Mouse (Mus musculus): ENCODE measurements around the gene Crisp4. TPM values are rescaled to one million over a fixed set of nuclear protein-coding genes. Genes with fewer than 3 reads are reported as not detected.

The Crisp4 gene
- polyA plus RNA-seq (2012; rRNA removed): not detected in 2 replicates

GRCm38 (mm10) chr1:18145802-18146201 lies at the start of gene Crisp4:
Crisp4 (minus strand) TSS chr1:18145902.

Other genes with a start within 250 kb of the Crisp4 start
- not detected in 2 replicates for gene Defb18, start 91.5 kb upstream of the Crisp4 start, polyA plus RNA-seq (2012; rRNA removed)
- gene Defb41, start 119.2 kb upstream of the Crisp4 start, polyA plus RNA-seq (2012; rRNA removed): not detected in 2 replicates

Data from liver, embryonic 14 days (tissue).